Mouse (Mus musculus): ENCODE measurements around the gene Nipal3. TPM values are rescaled to one million over a fixed set of nuclear protein-coding genes. Genes with fewer than 3 reads are reported as not detected.
A peak's percentile ranks its signal among the peaks of the same experiment; 100 is the strongest.

The Nipal3 gene
- polyA plus RNA-seq, 1 experiment from 2014 or later: 3.7 TPM

DNA sequence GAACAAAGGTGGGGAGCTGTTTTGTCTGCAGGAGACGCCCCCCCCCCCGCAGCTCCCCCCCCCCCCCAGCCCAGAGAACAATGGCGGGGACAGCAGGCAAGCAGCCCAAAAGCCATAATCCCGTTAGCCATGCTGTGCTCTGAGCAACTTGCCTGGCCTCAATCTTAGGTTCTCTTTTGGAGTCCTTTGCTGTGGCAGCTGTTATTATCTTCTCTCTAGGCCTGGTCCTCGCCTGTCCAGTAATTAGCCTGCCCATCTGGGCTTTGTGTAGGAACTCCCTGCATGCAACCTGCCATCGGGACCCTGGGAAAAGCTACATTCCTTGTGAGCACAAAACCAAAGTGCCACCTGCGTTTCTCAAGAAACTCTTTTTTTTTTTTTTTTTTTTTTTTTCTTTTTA is 29.1 kb upstream of the Nipal3 start:
- ATAC-seq (ENCODE audit: low FRiP score, low read depth): peak; percentile 80
- peak overlapping the region; percentile 65 for H3K27ac ChIP-seq (replicated peaks)

GRCm38 (mm10) chr4:135520421-135520820 is 25.6 kb upstream of the Nipal3 start:
- 80% methylated on average over 9 of the region's 9 CpGs for WGBS
- ATAC-seq (ENCODE audit: low FRiP score, low read depth): no peak

More for the DNA sequence above, 29.1 kb upstream of the Nipal3 start:
- H3K9ac ChIP-seq (replicated peaks): no peak overlapping the region
- peaks cover 44% of the 10 kb centered on the region for H3K4me1 ChIP-seq
- H3K9me3 ChIP-seq: no peaks in the 10 kb centered on the region
- no peaks in the 10 kb centered on the region for H3K36me3 ChIP-seq
- H3K4me3 ChIP-seq: no peak overlapping the region
- H3K4me2 ChIP-seq (replicated peaks): no peak overlapping the region
- 4% methylated on average over 6 of the region's 7 CpGs for WGBS
- peaks cover 60% of the 10 kb centered on the region for H3K27me3 ChIP-seq

GRCm38 (mm10) chr4:135518135-135518534 is 23.3 kb upstream of the Nipal3 start:
- ATAC-seq (ENCODE audit: low FRiP score, low read depth): no peak
- no peak overlapping the region for H3K4me3 ChIP-seq
- WGBS: 85% methylated on average over 12 of the region's 12 CpGs

More at GRCm38 (mm10) chr4:135520421-135520820, 25.6 kb upstream of the Nipal3 start:
- peaks cover 21% of the 10 kb centered on the region for H3K4me1 ChIP-seq
- H3K4me3 ChIP-seq: no peak overlapping the region
- H3K27me3 ChIP-seq: peaks cover 58% of the 10 kb centered on the region
- no peak overlapping the region for H3K9ac ChIP-seq (replicated peaks)
- no peaks in the 10 kb centered on the region for H3K36me3 ChIP-seq
- H3K9me3 ChIP-seq: no peaks in the 10 kb centered on the region
- no peak overlapping the region for H3K4me2 ChIP-seq (replicated peaks)
- no peak overlapping the region for H3K27ac ChIP-seq (replicated peaks)

GRCm38 (mm10) chr4:135516351-135517316 is 21.8 kb upstream of the Nipal3 start:
- H3K4me3 ChIP-seq: no peak overlapping the region
- no peak overlapping the region for H3K27ac ChIP-seq (replicated peaks)
- peaks cover 48% of the 10 kb centered on the region for H3K27me3 ChIP-seq
- WGBS: 56% methylated on average over 15 of the region's 15 CpGs
- no peak overlapping the region for H3K4me2 ChIP-seq (replicated peaks)
- no peaks in the 10 kb centered on the region for H3K36me3 ChIP-seq
- H3K9me3 ChIP-seq: no peaks in the 10 kb centered on the region
- H3K9ac ChIP-seq (replicated peaks): no peak overlapping the region
- no peaks in the 10 kb centered on the region for H3K4me1 ChIP-seq
- ATAC-seq (ENCODE audit: low FRiP score, low read depth): no peak

More at GRCm38 (mm10) chr4:135518135-135518534, 23.3 kb upstream of the Nipal3 start:
- Histone ChIP-seq H3K4me1 (no peaks in the 10 kb centered on the region), H3K9me3 (no peaks in the 10 kb centered on the region), H3K27me3 (peaks cover 52% of the 10 kb centered on the region), H3K9ac (replicated peaks) (no peak overlapping the region), H3K4me2 (replicated peaks) (no peak overlapping the region), H3K36me3 (no peaks in the 10 kb centered on the region), H3K27ac (replicated peaks) (no peak overlapping the region)

DNA sequence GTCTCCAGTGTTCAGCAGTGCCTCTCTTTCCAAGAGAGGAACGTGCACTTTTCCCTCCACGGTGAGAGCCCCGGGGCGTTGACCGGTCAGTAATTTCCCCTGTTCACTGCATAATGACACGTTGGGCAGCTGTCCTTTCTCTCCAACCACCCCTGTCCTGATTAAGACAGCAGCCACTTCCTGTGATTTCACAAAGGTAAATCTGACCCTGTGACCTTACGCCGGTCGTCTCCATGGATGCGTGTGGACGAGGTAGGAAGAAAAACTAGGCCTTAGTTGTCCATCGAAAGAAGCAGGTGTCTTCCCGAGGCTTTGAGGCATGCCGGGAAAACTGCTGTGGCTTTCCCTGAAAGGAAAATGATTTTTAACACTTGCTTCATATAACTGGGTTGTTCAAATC is 20.1 kb upstream of the Nipal3 start:
- Histone ChIP-seq H3K4me3 (no peak overlapping the region), H3K27me3 (peaks cover 49% of the 10 kb centered on the region), H3K9ac (replicated peaks) (no peak overlapping the region), H3K9me3 (no peaks in the 10 kb centered on the region), H3K36me3 (no peaks in the 10 kb centered on the region), H3K4me2 (replicated peaks) (no peak overlapping the region), H3K27ac (replicated peaks) (no peak overlapping the region), H3K4me1 (no peaks in the 10 kb centered on the region)
- 72% methylated on average over 14 of the region's 14 CpGs for WGBS
- ATAC-seq (ENCODE audit: low FRiP score, low read depth): no peak

GRCm38 (mm10) chr4:135513865-135514264 is 19.0 kb upstream of the Nipal3 start:
- no peak for ATAC-seq (ENCODE audit: low FRiP score, low read depth)

GRCm38 (mm10) chr4:135509515-135509914 is 14.7 kb upstream of the Nipal3 start:
- 61% methylated on average over 12 of the region's 12 CpGs for WGBS

More at GRCm38 (mm10) chr4:135513865-135514264, 19.0 kb upstream of the Nipal3 start:
- Histone ChIP-seq H3K36me3 (no peaks in the 10 kb centered on the region), H3K9ac (replicated peaks) (no peak overlapping the region), H3K27ac (replicated peaks) (no peak overlapping the region), H3K9me3 (no peaks in the 10 kb centered on the region), H3K27me3 (peaks cover 53% of the 10 kb centered on the region), H3K4me1 (peaks cover 4% of the 10 kb centered on the region; the same call in 1 of the 2 replicates), H3K4me2 (replicated peaks) (no peak overlapping the region), H3K4me3 (no peak overlapping the region)
- WGBS: 86% methylated on average over 7 of the region's 7 CpGs

GRCm38 (mm10) chr4:135508419-135509039 is 13.7 kb upstream of the Nipal3 start:
- Histone ChIP-seq H3K36me3 (no peaks in the 10 kb centered on the region), H3K9ac (replicated peaks) (no peak overlapping the region), H3K9me3 (no peaks in the 10 kb centered on the region), H3K4me2 (replicated peaks) (peak overlapping the region; percentile 42), H3K4me1 (peaks cover 11% of the 10 kb centered on the region; the same call in 1 of the 2 replicates), H3K4me3 (peak overlapping the region; percentile 18), H3K27ac (replicated peaks) (no peak overlapping the region), H3K27me3 (peaks cover 33% of the 10 kb centered on the region)
- ATAC-seq (ENCODE audit: low FRiP score, low read depth): no peak
- 12% methylated on average over 13 of the region's 13 CpGs for WGBS

More at GRCm38 (mm10) chr4:135509515-135509914, 14.7 kb upstream of the Nipal3 start:
- H3K4me2 ChIP-seq (replicated peaks): no peak overlapping the region
- H3K4me3 ChIP-seq: no peak overlapping the region
- H3K4me1 ChIP-seq: peaks cover 11% of the 10 kb centered on the region; the same call in 1 of the 2 replicates
- no peak overlapping the region for H3K27ac ChIP-seq (replicated peaks)
- H3K9ac ChIP-seq (replicated peaks): no peak overlapping the region
- no peaks in the 10 kb centered on the region for H3K36me3 ChIP-seq
- peaks cover 33% of the 10 kb centered on the region for H3K27me3 ChIP-seq
- ATAC-seq (ENCODE audit: low FRiP score, low read depth): no peak
- H3K9me3 ChIP-seq: no peaks in the 10 kb centered on the region

GRCm38 (mm10) chr4:135507547-135508350 is 12.9 kb upstream of the Nipal3 start:
- 17% methylated on average over 22 of the region's 22 CpGs for WGBS
- H3K9me3 ChIP-seq: no peaks in the 10 kb centered on the region
- peak overlapping the region; percentile 16 for H3K4me3 ChIP-seq
- peaks cover 11% of the 10 kb centered on the region; the same call in 1 of the 2 replicates for H3K4me1 ChIP-seq
- peaks cover 33% of the 10 kb centered on the region for H3K27me3 ChIP-seq
- no peaks in the 10 kb centered on the region for H3K36me3 ChIP-seq
- H3K4me2 ChIP-seq (replicated peaks): peak overlapping the region; percentile 45
- no peak for ATAC-seq (ENCODE audit: low FRiP score, low read depth)
- 0 out of 2 replicates have a peak overlapping the region, but pooled peaks have one; percentile 11 for H3K9ac ChIP-seq (replicated peaks)
- no peak overlapping the region for H3K27ac ChIP-seq (replicated peaks)

DNA sequence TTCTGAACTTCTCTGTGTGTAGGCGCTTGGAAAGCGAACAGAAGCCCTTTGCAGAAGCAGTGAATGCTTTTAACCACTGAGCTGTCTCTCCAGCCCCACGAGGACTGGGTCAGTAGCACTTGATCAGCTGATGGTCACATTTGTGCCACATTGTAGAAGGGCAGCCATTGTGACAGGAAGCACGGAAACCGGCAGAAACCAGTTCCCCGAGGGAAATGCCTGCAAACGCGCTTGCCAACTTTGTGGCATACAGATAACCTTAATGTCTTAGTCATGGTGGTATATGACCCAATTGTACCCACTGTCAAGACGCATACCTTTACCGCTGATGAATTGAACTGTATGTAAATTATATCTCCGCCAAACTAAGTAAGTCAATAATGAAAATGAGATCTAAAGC is 11.0 kb upstream of the Nipal3 start:
- ATAC-seq (ENCODE audit: low FRiP score, low read depth): no peak
- Histone ChIP-seq H3K4me1 (peaks cover 11% of the 10 kb centered on the region; the same call in 1 of the 2 replicates), H3K9ac (replicated peaks) (no peak overlapping the region), H3K27me3 (peaks cover 17% of the 10 kb centered on the region), H3K27ac (replicated peaks) (no peak overlapping the region), H3K4me3 (no peak overlapping the region), H3K9me3 (no peaks in the 10 kb centered on the region), H3K4me2 (replicated peaks) (no peak overlapping the region), H3K36me3 (no peaks in the 10 kb centered on the region)
- 76% methylated on average over 11 of the region's 11 CpGs for WGBS

GRCm38 (mm10) chr4:135501587-135501986 is 6.7 kb upstream of the Nipal3 start:
- H3K9me3 ChIP-seq: 0 out of 2 replicates have a peak, but pooled peaks cover 5% of the 10 kb centered on the region
- no peaks in the 10 kb centered on the region for H3K4me1 ChIP-seq
- H3K36me3 ChIP-seq: no peaks in the 10 kb centered on the region
- no peak overlapping the region for H3K4me2 ChIP-seq (replicated peaks)
- no peak overlapping the region for H3K4me3 ChIP-seq
- H3K27ac ChIP-seq (replicated peaks): no peak overlapping the region
- WGBS: 49% methylated on average over 4 of the region's 4 CpGs
- no peak for ATAC-seq (ENCODE audit: low FRiP score, low read depth)
- H3K27me3 ChIP-seq: no peaks in the 10 kb centered on the region; the same call in 1 of the 2 replicates
- no peak overlapping the region for H3K9ac ChIP-seq (replicated peaks)

All from midbrain, embryonic 12.5 days (tissue).